Mouse (Mus musculus): ENCODE data around the gene Gm10135. TPM values are rescaled to one million over a fixed set of nuclear protein-coding genes. Genes with fewer than 3 reads are reported as not detected.

Gene Gm10135
- polyA plus RNA-seq (2014; fragmentation: Illumina TruSeq; extraction: RNeasy Lipid Tissue Mini Kit (QIAGEN cat#74804); ENCODE audit: low read depth, low replicate concordance): not detected

DNA sequence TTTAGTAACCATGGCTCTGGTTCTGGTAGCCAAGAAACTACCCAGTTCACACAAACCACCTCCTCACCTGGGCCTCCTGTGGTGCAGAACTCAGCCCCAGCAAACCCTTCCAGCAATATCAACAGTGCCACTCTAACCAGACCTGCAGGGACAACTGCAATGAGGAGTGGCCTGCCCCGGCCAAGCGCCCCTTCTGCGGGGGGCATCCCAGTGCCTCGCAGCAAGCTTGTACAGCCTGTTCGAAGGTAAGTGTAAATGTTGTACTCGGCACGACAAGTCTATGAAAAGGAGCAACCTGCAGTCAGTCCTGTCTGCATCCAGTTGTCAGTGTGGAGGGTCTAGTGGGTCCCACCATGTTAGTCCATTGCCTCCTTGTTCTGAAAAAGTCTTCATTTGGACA lies at the start of gene Gm10135:
Gene Gm10135 (minus strand): TSS at position 101 of the 400 bp plus-strand sequence.

DNA sequence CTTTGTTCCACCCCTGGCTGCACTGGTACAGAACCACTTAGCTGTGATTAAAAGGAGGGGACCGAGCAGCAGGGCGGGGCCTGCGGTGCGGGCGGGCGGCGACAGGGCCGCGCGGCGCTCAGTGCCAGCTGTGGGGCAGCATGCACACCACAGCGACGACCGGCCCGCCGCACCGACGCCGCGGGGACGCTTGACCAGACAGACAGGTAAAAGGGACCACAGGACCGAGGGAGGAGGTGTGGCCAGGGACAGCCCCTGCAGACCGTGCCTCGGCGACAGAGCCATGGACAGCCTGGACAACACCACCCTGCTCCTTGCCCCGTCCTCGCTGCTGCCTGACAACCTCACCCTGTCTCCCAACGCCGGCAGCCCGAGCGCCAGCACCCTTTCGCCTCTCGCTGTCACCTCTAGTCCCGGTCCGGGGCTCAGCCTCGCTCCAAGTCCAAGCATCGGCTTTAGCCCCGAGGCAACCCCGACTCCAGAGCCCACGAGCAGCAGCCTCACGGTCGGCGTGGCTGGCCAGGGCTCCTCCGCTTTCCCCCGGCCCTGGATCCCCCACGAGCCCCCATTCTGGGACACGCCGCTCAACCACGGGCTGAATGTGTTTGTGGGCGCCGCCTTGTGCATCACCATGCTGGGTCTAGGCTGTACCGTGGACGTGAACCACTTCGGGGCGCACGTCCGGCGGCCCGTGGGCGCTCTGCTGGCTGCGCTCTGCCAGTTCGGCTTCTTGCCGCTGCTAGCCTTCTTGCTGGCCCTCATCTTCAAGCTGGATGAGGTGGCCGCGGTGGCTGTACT lies 32.5 kb upstream of the Gm10135 start, which contains the start of gene Slc10a4:
Gene Slc10a4 (plus strand): TSS at position 100 of the 798 bp plus-strand sequence.

Other genes with a start within 250 kb of the Gm10135 start
- gene Txk, start 221.9 kb downstream of the Gm10135 start, polyA plus RNA-seq (2014; fragmentation: Illumina TruSeq; extraction: RNeasy Lipid Tissue Mini Kit (QIAGEN cat#74804); ENCODE audit: low read depth, low replicate concordance): not detected
- gene Tec, start 106.2 kb downstream of the Gm10135 start, polyA plus RNA-seq (2014; fragmentation: Illumina TruSeq; extraction: RNeasy Lipid Tissue Mini Kit (QIAGEN cat#74804); ENCODE audit: low read depth, low replicate concordance): 15.8 TPM
- 92.0 TPM for gene Slain2, start 60.4 kb downstream of the Gm10135 start, polyA plus RNA-seq (2014; fragmentation: Illumina TruSeq; extraction: RNeasy Lipid Tissue Mini Kit (QIAGEN cat#74804); ENCODE audit: low read depth, low replicate concordance)
- gene Slc10a4, start 32.2 kb upstream of the Gm10135 start, polyA plus RNA-seq (2014; fragmentation: Illumina TruSeq; extraction: RNeasy Lipid Tissue Mini Kit (QIAGEN cat#74804); ENCODE audit: low read depth, low replicate concordance): not detected